Mouse (Mus musculus): ENCODE data around the gene Aox1. TPM values are rescaled to one million over a fixed set of nuclear protein-coding genes. Genes with fewer than 3 reads are reported as not detected.

Gene Aox1
- polyA plus RNA-seq (2017; shearing (Covaris generic)), result not detected

GRCm38 (mm10) chr1:58029636-58030117 lies at the start of gene Aox1:
TSS of gene Aox1 (plus strand) at chr1:58029931.

DNA sequence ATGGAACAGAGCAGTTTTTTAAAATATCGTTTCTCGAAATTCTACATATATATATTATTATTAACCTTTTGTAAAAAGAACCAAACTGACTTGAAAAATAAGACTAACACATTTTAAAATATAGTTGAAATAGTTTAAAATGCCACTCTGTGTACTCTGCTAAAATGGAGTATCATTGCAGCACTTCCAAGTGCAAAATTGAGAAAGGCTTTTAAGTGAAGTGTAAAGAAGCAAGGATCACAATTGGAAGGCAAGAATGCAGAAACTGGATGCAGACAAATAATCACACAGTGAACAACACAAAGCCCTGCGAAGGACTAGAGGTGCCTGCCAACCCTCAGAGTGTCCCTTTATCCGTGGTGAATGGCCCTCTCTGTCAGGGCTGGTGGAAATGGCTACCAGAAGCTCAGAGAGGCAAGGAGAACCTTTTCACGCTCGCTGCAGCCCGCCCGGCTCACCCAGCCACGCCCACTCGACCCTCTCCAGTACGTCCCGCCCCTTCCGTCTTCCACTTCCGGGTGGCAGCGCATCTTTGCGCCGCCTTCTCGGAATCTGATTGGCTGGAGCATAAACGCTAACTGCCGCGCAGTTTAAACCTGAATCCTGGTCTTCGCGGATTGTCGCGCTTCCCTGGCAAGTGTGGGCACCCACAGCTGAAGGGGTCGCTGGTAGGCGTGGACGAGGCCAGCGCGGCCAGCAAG lies 34.1 kb upstream of the Aox1 start, which contains the start of gene Sgo2a:
Gene Sgo2a, plus strand, starts transcription at position 540 of the 701 bp plus-strand sequence.

DNA sequence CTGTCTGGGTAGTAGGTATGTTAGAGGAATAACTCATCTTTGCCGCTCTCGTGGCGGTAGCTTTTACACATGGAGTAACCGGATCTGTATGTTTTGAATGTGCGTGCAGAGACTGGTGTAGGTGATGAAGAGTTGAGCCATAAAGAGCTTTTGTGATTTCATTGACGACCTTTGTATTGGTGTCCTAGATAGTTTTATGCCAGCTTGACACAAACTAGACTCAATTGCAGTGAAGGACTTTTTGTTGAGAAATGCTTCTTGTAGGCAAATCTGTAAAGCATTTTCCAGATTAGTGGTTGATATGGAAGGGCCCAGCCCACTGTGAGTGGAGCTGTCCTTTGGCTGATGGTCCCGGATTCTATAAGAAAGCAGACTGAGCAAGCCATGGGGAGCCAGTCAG lies 10.9 kb upstream of the Aox1 start, which contains the start of gene Kctd18:
Gene Kctd18, minus strand, starts transcription at position 101 of the 400 bp plus-strand sequence.

DNA sequence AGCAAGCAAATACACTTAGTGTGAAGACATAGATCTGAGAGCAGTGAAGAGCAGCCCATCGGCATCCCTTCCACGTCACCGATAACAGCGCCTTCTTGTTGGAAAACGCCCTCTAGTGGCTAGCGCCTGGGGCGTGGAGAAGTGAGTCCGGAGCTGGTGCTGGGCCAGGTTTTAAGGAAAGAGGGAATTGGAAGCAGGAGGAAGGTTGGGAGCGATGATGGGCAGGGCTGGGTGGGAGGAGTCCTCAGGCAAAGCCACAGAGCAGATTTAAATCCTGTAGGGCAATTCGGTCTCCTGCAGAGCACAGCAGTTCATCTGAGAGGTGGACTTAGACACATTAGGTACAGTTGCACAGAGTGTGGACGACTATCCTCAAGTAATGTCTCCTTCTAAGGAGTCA lies 83.1 kb downstream of the Aox1 start, which contains the start of gene Aox3:
Gene Aox3, plus strand, starts transcription at position 251 of the 400 bp plus-strand sequence.

Other genes with a start within 250 kb of the Aox1 start
- 0.53 TPM for gene Sgo2a, start 34.0 kb upstream of the Aox1 start, polyA plus RNA-seq (2017; shearing (Covaris generic))
- 36.5 TPM for gene Kctd18, start 11.0 kb upstream of the Aox1 start, polyA plus RNA-seq (2017; shearing (Covaris generic))
- not detected for gene Aox3, start 83.2 kb downstream of the Aox1 start, polyA plus RNA-seq (2017; shearing (Covaris generic))
- not detected for gene Aox4, start 180.5 kb downstream of the Aox1 start, polyA plus RNA-seq (2017; shearing (Covaris generic))
- gene Aox2, start 248.4 kb downstream of the Aox1 start, polyA plus RNA-seq (2017; shearing (Covaris generic)), result 0.06 TPM